Mouse (Mus musculus) hindbrain, embryonic 12.5 days (tissue): ENCODE results near the gene Smc5. TPM values are rescaled to one million over a fixed set of nuclear protein-coding genes. Genes with fewer than 3 reads are reported as not detected.

Source experiments
- ATAC-seq: fragments of 200-750 bp; cut with Nextera tagmentation; 2 replicates; pipeline ENCODE4 v1.8.0; 2017; ENCODE audit warnings: moderate TSS enrichment; ENCODE audit not compliant: low FRiP score
- H3K27ac ChIP-seq: fragments of 300-500 bp; sonication (generic); 2 replicates; pipeline ENCODE4 v1.5.1; 2016; ENCODE audit warnings: mild to moderate bottlenecking
- H3K27me3 ChIP-seq: fragments of 300-500 bp; sonication (generic); 2 replicates; pipeline ENCODE4 v1.6.1; 2016; ENCODE audit warnings: mild to moderate bottlenecking
- H3K36me3 ChIP-seq: fragments of 300-500 bp; sonication (generic); 2 replicates; pipeline ENCODE4 v1.6.1; 2016; ENCODE audit warnings: mild to moderate bottlenecking
- H3K4me1 ChIP-seq: fragments of 300-500 bp; sonication (generic); 2 replicates; pipeline ENCODE4 v1.6.1; 2016
- H3K4me2 ChIP-seq: fragments of 300-500 bp; sonication (generic); replicated peaks from 2 replicates; pipeline ENCODE4 v1.6.1; 2016; ENCODE audit warnings: mild to moderate bottlenecking
- H3K4me3 ChIP-seq: fragments of 300-500 bp; sonication (generic); 2 replicates; pipeline ENCODE4 v1.5.1; 2016; ENCODE audit warnings: mild to moderate bottlenecking
- H3K9ac ChIP-seq: fragments of 300-500 bp; sonication (generic); 2 replicates; pipeline ENCODE4 v1.6.1; 2016; ENCODE audit warnings: mild to moderate bottlenecking, moderate library complexity
- H3K9me3 ChIP-seq: fragments of 300-500 bp; sonication (generic); replicated peaks from 2 replicates; pipeline ENCODE4 v1.6.1; 2016; ENCODE audit warnings: mild to moderate bottlenecking
- WGBS: fragments of 180-500 bp; shearing (Covaris S2); methylation state at CpG from one replicate; pipeline ENCODE4 v1.1.7; 2016; 5-methylcytosine and 5-hydroxymethylcytosine counted together
- polyA plus RNA-seq: library from polyadenylated mRNA; unstranded; fragments of >200 nt; fragmentation: Nextera tagmentation; extraction: Ambion mirVana; gene quantifications from 2 replicates; pipeline ENCODE4 v1.2.1, GENCODE M21; 2016

The Smc5 gene
- 48.2 and 51.6 TPM in 2 replicates for polyA plus RNA-seq

DNA sequence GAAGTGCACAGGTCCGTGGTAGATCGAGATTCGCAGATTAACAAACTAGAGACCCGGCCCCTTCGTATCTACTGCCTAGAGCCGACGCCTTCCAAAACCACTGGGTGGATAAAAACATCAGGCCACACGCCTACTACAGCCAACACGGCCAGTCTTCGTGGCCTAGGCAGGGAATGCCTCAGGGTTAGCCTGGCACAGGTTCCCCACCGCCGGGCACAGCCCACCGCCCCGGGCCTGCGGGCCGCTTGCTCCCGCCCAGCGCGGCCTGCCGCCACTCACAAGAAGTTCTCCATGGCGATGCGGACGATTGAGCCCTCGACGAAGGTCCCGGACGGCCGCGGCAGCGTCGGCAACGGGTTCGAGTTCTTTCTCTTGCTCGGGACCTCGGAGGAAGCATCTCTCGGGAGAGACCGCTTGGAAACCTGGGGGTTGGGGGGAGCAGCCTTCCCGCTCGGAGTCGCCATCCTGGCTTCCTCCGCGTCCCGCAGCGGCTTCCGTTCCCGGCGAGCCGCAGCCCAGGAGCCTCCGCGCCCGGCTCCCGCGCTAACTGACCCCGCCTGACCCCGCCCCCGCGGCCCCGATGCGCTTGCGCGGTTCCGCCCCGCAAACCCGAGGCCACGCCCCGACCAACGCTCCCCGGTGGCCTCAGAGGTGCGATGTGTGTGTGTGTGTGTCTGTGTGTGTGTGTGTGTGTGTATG lies at the start of gene Smc5:
Gene Smc5 (minus strand): TSS at position 543 of the 699 bp plus-strand sequence.
- Histone ChIP-seq H3K9me3 (no peaks in the 10 kb centered on the region), H3K36me3 (peaks cover 6% of the 10 kb centered on the region), H3K9ac (peak within 1 kb of the TSS; percentile 93), H3K27ac (peak within 1 kb of the TSS; percentile 76), H3K27me3 (no peaks in the 10 kb centered on the region), H3K4me3 (peak within 1 kb of the TSS; percentile 87), H3K4me2 (peak within 1 kb of the TSS; percentile 63), H3K4me1 (peaks cover 9% of the 10 kb centered on the region)
- under 1% methylated on average over 69 of the region's 69 CpGs for WGBS
- peak; percentile 97 for ATAC-seq

DNA sequence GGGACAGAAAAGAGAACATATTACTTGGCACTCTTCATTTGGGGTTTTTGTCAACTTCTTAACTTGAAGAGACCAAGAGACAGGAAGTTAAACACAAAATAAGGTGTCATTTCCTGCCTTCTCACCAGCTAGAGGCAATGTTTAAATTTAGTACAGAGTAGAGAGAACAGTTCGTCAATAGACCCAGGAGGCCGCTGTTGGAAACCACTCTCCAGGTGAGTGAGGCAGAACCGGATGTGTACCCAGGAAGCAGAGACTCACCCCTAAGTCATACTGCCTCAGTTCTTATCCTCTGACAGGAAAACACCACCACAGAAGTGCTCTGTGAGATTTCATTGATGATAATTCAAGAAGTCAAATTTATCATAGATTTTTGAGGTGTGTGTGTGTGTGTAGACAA lies 49.4 kb upstream of the Smc5 start:
- H3K4me3 ChIP-seq = no peak overlapping the region
- no peak overlapping the region for H3K4me2 ChIP-seq
- no peak overlapping the region for H3K9ac ChIP-seq
- H3K27me3 ChIP-seq = no peaks in the 10 kb centered on the region
- no peaks in the 10 kb centered on the region for H3K36me3 ChIP-seq
- H3K9me3 ChIP-seq = no peaks in the 10 kb centered on the region
- no peak overlapping the region for H3K27ac ChIP-seq
- H3K4me1 ChIP-seq = no peaks in the 10 kb centered on the region
- WGBS = 89% methylated on average over 3 of the region's 3 CpGs
- ATAC-seq = no peak

DNA sequence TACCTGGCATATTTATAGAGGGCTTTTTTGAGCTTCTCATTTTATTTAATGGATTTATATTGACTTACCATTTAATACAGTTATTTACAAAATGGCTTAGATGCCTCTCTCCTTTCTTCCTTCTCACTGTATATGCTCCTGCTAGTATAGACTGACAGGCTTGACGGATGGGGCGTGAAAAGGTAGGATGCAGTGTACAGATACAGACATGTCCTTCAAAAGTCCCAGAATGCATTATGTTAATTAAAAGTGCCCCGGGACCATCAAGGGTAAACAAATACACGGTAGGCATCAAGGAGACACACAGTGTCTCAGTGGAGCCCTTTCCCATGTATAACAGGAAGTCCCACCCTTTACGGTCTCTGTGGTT lies 44.3 kb upstream of the Smc5 start:
- Histone ChIP-seq H3K36me3 (no peaks in the 10 kb centered on the region), H3K4me3 (no peak overlapping the region), H3K27ac (peak overlapping the region; percentile 64; the same call in 1 of the 2 replicates), H3K9ac (no peak overlapping the region), H3K9me3 (no peaks in the 10 kb centered on the region), H3K4me2 (no peak overlapping the region), H3K27me3 (no peaks in the 10 kb centered on the region), H3K4me1 (no peaks in the 10 kb centered on the region)
- WGBS = 72% methylated on average over 5 of the region's 5 CpGs
- ATAC-seq = peak; percentile 43; the same call in 1 of the 2 replicates

DNA sequence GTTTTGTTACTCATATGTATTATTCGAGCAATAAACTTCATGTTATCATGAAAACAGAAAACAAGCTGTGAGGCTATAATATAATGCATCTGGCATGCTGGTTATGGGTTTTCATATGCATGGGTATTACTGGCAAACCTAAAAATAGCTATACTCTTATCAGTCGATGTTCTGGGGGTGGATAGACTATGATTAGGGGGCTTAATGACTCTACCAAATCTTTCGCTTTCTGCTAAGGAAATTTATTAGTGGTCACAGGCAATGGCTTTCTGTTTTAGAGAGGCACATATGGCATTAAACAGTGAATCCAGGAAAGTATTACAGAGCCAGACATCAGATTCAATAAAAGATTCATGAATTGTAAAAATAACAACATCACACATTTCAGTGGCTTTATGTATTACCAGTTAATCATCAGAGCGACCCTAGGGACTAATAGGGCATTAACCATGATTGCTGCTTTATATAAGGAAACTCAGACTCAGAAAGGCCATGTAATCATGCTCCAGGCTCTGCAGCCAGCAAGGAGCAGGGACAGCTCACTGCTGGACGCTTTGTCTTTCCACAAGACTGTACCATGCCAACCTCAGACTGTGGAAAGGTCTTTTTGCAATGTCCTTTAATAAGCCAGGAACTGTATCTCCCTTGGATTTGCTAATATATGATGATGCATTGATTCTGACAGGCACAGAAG lies 43.7 kb upstream of the Smc5 start:
- no peaks in the 10 kb centered on the region for H3K27me3 ChIP-seq
- H3K36me3 ChIP-seq = no peaks in the 10 kb centered on the region
- H3K4me3 ChIP-seq = no peak overlapping the region
- ATAC-seq = no peak
- peak overlapping the region; percentile 64 for H3K27ac ChIP-seq
- WGBS = 70% methylated on average over 5 of the region's 5 CpGs
- no peak overlapping the region for H3K9ac ChIP-seq
- H3K9me3 ChIP-seq = no peaks in the 10 kb centered on the region
- no peaks in the 10 kb centered on the region for H3K4me1 ChIP-seq
- H3K4me2 ChIP-seq = no peak overlapping the region

DNA sequence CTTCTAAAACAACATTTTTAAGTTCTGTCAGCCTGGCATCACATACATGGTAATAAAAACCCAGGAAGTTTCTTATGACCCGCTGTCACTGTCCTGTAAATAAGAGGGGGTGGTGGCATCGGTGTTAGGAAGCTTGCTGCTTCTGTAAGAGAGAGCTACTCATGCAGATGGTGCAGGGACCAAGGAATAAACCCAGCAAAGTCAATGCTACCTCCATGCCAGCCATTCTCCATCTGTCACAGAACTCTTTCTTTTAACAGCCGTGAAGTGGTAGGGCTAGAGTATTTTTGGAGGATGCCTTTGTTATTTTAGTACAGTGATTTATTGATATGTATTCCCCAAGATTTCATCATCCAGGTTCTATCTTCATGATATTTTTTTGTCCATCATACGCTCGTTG lies 43.2 kb upstream of the Smc5 start:
- Histone ChIP-seq H3K36me3 (no peaks in the 10 kb centered on the region), H3K9ac (no peak overlapping the region), H3K4me3 (no peak overlapping the region), H3K4me1 (no peaks in the 10 kb centered on the region), H3K27ac (no peak overlapping the region), H3K27me3 (no peaks in the 10 kb centered on the region), H3K4me2 (no peak overlapping the region), H3K9me3 (no peaks in the 10 kb centered on the region)
- ATAC-seq = no peak
- whole genome bisulfite sequencing = 90% methylated on average over 5 of the region's 5 CpGs

DNA sequence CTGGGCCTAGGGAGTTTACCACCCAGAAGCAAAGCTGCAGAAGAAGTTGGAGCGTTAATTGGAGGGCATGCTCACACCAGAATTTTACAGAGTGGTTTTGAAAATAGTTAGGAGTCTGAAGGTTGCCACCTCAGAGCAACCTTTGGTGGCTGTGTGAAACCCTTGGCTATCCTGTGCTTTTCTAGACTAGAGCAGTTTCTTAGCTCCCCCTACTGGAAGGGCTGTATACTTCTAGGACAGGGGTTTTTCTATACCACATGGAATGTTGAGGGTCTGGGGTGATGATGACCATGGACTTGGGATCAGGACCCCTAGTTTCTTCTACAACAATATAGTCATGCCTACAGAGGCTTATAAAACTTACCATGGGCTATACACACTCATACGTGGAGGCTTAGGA lies 36.3 kb upstream of the Smc5 start:
- no peak overlapping the region for H3K4me3 ChIP-seq
- no peak overlapping the region for H3K9ac ChIP-seq
- no peak for ATAC-seq
- no peak overlapping the region for H3K27ac ChIP-seq
- H3K27me3 ChIP-seq = no peaks in the 10 kb centered on the region
- H3K4me1 ChIP-seq = no peaks in the 10 kb centered on the region
- H3K36me3 ChIP-seq = no peaks in the 10 kb centered on the region
- H3K9me3 ChIP-seq = no peaks in the 10 kb centered on the region
- H3K4me2 ChIP-seq = no peak overlapping the region
- 85% methylated on average over 2 of the region's 2 CpGs for WGBS

DNA sequence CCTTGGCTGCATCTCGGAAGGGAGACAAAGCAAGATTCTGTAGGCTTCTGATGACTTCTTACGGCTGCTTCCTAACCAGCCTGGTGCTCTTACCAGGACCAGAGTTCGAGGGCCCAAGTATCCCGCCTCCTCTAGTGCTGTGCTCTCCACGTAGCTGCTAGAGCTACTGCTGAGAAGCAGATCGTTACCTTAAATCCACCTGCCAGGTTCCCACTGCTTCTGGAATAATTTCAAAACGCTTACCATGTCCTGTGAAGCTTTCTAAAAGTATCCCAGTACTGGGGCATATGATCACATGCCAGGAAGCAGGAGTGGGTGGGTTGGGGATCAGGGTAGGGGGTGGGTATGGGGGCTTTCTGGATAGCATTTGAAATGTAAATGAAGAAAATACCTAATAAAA lies 33.0 kb upstream of the Smc5 start:
- Histone ChIP-seq H3K9ac (no peak overlapping the region), H3K9me3 (no peaks in the 10 kb centered on the region), H3K4me1 (no peaks in the 10 kb centered on the region), H3K27ac (no peak overlapping the region), H3K4me3 (no peak overlapping the region), H3K27me3 (no peaks in the 10 kb centered on the region), H3K4me2 (no peak overlapping the region), H3K36me3 (no peaks in the 10 kb centered on the region)
- 87% methylated on average over 7 of the region's 7 CpGs for WGBS
- no peak for ATAC-seq

DNA sequence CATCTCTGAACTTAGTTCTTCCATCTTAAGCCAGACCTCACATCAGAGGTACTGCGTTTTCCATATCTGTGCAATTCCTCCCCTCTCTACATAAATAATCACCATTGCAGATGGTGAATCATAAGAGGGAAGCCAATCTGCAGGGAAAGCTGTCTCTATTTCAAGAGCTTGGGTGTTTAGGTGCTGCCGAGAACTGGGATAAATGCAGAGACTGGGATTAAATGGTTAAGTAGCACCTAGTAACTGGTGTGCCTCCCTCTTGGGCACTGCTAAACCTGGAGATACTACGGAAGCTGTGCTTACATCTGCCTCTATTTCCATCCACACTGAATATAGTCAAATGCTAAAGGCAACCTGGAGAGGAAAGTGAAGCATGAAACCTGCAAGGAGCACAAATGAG lies 26.3 kb upstream of the Smc5 start:
- 94% methylated on average over 3 of the region's 3 CpGs for WGBS
- Histone ChIP-seq H3K27ac (no peak overlapping the region), H3K4me1 (no peaks in the 10 kb centered on the region), H3K9ac (no peak overlapping the region), H3K9me3 (no peaks in the 10 kb centered on the region), H3K36me3 (no peaks in the 10 kb centered on the region), H3K4me2 (no peak overlapping the region), H3K27me3 (no peaks in the 10 kb centered on the region), H3K4me3 (no peak overlapping the region)
- no peak for ATAC-seq

DNA sequence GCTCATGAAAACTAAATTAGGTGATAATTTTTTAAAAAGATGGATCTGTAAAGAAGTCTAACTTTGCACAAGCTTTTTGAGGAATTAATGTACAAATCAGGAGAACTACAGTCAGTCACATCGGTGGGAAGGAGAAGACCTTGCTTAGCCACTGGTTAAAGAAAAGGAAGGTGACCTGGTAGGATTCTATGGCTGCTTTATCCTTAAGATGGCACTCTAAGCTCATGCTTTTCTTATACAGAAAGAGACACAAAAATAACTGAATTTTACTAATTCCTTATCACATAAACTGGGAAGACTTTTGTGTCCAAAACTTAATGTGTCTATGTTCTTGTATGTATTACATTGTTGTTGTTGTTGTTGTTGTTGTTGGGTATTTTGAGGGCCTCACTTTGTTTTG lies 25.2 kb upstream of the Smc5 start:
- no peaks in the 10 kb centered on the region for H3K36me3 ChIP-seq
- no peak overlapping the region for H3K4me3 ChIP-seq
- H3K4me2 ChIP-seq = no peak overlapping the region
- H3K9ac ChIP-seq = no peak overlapping the region
- no peak for ATAC-seq
- H3K27me3 ChIP-seq = no peaks in the 10 kb centered on the region
- 91% methylated on average over 1 of the region's 1 CpGs for WGBS
- H3K27ac ChIP-seq = no peak overlapping the region
- H3K4me1 ChIP-seq = no peaks in the 10 kb centered on the region
- no peaks in the 10 kb centered on the region for H3K9me3 ChIP-seq

DNA sequence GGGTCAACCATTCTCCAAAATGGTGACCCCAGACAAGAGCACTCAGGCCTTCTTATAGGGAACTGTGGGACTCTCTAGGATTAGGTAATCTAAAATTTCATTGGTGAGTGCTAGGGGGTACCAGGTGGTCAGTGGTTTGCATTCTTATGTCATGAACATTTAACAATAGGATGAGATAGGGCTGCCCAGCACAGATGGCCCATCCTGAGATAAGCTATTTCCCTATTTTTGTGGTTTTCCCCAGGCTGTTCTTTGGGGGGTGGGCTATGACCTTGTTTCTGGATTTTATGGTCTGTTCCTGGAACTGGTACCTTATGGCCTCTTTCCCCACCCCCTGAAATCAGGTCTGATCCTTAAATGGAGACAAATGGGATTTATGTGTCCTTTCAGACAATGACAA lies 23.5 kb upstream of the Smc5 start:
- Histone ChIP-seq H3K4me3 (no peak overlapping the region), H3K27me3 (no peaks in the 10 kb centered on the region), H3K27ac (no peak overlapping the region), H3K4me1 (no peaks in the 10 kb centered on the region), H3K4me2 (no peak overlapping the region), H3K9me3 (no peaks in the 10 kb centered on the region), H3K36me3 (no peaks in the 10 kb centered on the region), H3K9ac (no peak overlapping the region)
- no peak for ATAC-seq

DNA sequence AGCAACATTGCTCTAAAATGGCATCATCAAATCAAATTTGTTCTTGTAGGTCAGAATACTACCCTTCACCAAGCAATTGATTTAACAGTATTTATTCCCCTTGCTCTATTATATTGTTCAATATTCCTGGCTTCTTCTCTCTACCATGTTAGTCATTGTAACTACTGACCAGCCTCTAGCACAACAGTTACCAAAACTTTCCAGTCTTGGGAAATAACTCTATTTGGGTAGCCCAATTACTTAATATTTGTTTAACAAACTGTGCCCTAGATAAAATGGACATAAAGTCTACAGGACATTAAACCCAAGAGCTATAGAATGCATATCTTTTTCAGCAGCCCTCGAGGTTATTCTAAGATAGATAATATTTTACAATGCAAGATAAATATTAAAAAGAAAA lies 15.6 kb upstream of the Smc5 start:
- Histone ChIP-seq H3K9ac (no peak overlapping the region), H3K27me3 (no peaks in the 10 kb centered on the region), H3K4me1 (no peaks in the 10 kb centered on the region), H3K36me3 (no peaks in the 10 kb centered on the region), H3K9me3 (no peaks in the 10 kb centered on the region), H3K27ac (no peak overlapping the region), H3K4me2 (no peak overlapping the region), H3K4me3 (no peak overlapping the region)
- no peak for ATAC-seq
- 75% methylated on average over 1 of the region's 1 CpGs for WGBS

DNA sequence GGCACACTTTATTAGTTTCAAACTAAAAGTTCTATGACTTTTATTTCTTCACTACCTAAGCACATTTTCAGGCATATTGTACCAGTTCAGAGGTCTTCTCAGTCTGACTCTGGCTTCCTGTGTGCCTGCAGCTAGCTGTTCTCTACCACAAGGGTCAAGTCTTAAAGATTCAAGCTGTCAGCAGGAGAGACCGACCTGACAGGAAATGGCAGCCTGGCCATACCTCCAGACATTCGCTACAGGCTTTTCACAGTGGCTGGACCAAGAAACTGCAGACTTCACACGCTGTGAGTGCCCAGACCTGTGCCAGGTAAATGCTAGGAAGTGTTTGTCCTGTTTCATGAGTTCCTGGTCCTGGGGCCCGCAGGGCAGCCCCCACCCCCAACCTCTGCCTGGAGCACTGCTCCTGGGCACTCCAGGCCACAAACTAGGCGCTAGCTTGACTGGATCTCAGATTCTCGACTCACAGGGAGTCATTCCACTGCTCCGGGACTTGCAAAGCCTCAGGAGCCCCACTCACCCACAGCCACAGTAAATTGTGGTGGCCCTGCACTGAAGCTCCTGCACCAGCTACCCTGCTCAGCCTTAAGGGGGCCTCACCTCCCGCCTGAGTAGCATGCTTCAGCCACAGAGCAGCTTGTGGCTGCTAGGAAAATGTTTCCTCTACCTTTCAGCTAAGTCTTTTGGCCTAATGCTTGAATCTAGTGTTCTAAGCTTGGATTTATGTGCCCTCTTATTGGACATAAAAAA lies 8.4 kb upstream of the Smc5 start:
- 47% methylated on average over 8 of the region's 8 CpGs for WGBS
- Histone ChIP-seq H3K27ac (no peak overlapping the region), H3K27me3 (no peaks in the 10 kb centered on the region), H3K4me1 (no peaks in the 10 kb centered on the region), H3K4me3 (no peak overlapping the region), H3K36me3 (no peaks in the 10 kb centered on the region), H3K9ac (no peak overlapping the region), H3K9me3 (no peaks in the 10 kb centered on the region), H3K4me2 (no peak overlapping the region)
- ATAC-seq = no peak
